Mouse (Mus musculus): ENCODE results near the gene Fgfr2. TPM values are rescaled to one million over a fixed set of nuclear protein-coding genes. Genes with fewer than 3 reads are reported as not detected.
A peak's percentile ranks its signal among the peaks of the same experiment; 100 is the strongest.

Gene Fgfr2
- total RNA-seq, 2 experiments from 2014 or later = 1.5 to 1.7 TPM

GRCm38 (mm10) chr7:133054486-133054885, 68.7 kb downstream of the Fgfr2 start:
- DNase-seq = no peak
- intact Hi-C loops (cut with DNase I) = no loop called here

- DNase-seq = no peak
- intact Hi-C loops (cut with DNase I) = no loop called here
Measured at GRCm38 (mm10) chr7:133053757-133054156, 69.4 kb downstream of the Fgfr2 start.

GRCm38 (mm10) chr7:133052819-133053218, 70.3 kb downstream of the Fgfr2 start:
- intact Hi-C loops (cut with DNase I) = no loop called here
- DNase-seq = peak; percentile 61 to 64

DNA sequence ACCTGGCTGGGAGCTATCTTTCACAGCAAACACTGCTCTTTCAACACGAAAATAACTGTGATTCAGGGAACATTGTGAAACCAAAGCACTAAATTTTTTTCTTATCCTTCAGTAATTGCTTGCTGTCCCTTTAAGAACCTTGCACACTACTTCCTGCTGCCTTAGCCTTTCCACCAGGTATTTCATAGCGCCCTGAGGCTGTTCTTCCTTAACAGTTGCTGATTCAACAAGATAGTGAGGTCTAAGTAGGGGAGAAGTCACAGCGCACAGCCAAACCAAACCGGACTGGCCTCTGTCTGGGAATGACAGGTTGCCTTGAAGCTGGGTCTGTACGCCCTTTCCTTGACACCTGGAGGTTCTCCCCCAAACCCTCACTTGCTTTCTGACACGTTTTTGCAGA, 72.5 kb downstream of the Fgfr2 start:
- DNase-seq = no peak
- intact Hi-C loops (cut with DNase I) = no loop called here

- no peak for DNase-seq
- intact Hi-C loops (cut with DNase I) = no loop called here
Measured at GRCm38 (mm10) chr7:133048085-133048630, 75.0 kb downstream of the Fgfr2 start.

DNA sequence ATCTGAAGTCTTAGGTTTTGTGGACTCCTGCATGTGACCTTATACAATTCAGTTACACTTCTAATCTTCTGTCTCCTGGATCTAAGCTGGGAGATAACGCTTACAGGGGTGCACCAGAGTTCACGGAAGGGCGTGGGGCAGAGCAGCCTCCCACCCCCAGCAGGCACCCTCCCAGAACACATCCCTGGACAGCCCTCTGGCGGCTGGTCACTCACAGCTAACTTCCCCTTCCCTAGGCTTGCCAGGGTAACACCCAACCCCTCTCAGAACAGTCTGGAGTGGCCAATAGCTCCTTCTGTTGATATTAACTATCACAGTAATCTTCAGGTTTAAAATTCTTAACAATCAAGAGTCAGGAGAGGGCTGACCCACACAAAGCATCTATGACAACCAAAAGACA, 75.9 kb downstream of the Fgfr2 start:
- intact Hi-C loops (cut with DNase I) = no loop called here
- peak in 1 of 2 experiments; percentile 49 for DNase-seq

DNA sequence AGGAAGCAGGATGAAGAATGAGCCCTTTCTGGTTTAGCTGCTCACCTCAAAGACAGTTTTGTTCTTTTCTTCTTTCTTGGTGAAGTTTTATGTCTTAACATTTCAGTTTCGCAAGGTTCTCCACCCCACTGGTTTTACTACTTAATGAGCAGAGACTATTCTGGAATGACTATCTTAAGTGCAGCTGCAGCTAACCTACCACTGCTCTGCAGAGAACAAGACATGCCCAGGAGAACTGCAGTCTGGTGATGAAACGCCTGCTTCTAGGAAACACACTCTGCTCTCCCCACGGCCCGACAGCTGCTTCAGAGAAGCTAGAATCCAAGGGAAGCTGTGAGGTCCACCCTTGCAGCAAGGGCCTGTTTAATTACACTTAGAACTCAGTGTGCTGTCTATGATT, 78.4 kb downstream of the Fgfr2 start:
- intact Hi-C loops (cut with DNase I) = no loop called here
- no peak for DNase-seq

- no peak for DNase-seq
- intact Hi-C loops (cut with DNase I) = no loop called here
Measured at GRCm38 (mm10) chr7:133041784-133042183, 81.4 kb downstream of the Fgfr2 start.

DNA sequence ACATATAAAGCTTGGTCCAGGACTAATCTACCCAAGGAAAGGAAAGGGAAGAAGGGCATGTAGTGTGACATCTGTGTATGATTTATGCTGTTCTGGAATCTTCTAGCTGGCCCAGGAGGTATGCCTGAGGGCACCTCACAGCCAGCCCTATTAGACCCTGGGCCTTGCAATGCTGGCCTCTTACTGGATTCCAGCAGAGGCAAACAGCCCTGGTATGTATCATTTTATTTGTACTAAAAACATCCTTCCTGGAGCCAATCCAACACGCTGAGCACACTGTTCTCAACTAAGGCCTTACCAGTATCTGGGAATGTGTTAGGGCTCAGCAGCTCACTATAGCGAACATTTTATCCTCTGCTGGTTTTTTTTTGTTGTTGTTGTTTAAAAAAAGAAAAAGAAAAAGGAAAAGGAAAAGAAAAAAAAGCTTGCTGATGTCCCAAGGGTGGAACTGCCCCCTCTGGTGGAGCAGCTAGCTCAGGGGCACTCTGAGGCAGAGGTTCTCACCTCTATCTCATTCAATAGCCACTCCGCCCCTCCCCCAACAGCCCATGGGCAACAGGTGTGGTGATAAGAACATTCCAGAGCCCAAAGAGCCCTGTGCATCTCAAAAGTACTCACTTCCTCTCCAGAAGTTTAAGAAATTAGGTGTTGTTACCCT, 82.3 kb downstream of the Fgfr2 start:
- intact Hi-C loops (cut with DNase I) = no loop called here
- DNase-seq = no peak

- intact Hi-C loops (cut with DNase I) = no loop called here
- DNase-seq = no peak
Measured at GRCm38 (mm10) chr7:133039556-133040255, 83.4 kb downstream of the Fgfr2 start.

DNA sequence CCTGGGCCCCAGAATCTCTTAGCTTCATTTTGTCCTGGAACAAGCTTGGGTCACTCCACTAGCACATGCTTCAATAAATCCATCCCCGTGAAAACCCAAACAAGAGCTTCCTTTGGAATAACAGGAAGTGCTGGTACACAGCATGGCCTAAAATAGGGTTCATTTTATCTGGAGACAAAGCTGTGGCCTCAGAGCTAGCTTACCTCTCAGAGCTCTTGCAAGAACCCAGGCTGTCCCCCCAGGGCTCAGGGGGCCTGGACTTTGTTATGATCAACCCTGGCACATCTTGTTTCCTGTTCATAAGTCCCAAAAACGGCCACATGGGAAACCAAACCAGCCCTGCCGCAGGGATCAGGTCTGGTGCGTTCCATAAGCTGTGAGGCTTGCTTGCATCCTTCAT, 85.5 kb downstream of the Fgfr2 start:
- intact Hi-C loops (cut with DNase I) = no loop called here
- DNase-seq = no peak

DNA sequence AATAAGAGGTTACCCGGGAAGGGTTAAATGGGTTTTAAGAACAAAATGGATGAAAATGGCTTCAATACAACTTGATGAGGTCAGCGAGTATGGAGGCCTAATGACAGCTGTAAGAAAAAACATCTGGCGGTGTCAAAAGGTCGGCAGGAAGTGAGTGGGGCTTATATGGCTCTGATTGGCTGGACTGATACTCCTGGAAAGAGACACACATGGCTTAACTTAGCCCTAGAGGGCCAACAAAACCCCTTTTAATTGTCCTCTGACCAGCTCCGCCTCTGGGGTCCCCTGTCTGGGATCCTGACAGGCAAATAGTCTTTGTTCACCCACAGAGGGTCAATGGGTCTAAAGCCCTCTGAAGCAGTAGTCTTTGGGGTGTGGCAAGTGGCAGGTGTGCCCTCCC, 85.9 kb downstream of the Fgfr2 start:
- DNase-seq = no peak
- intact Hi-C loops (cut with DNase I) = no loop called here

DNA sequence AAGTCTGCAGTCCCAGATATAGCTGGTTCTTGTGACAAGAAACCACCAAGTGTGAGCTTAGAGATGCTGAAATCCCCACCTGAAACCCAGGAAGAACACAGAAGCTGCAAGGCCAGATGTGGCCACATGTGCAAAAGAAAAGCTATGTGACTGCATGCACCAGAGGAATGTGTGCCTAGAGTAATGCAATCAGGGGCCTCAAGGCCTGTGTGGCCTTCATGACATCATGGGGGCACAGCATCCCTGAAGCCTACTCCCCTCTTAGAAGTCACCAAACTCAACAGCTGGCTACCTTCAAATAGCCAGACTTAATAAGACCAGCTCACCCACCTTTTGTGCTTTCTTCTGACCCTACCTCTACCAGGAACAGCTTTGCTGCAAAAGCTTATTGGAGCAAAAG, 87.2 kb downstream of the Fgfr2 start:
- intact Hi-C loops (cut with DNase I) = no loop called here
- no peak for DNase-seq

- intact Hi-C loops (cut with DNase I) = loop anchor here (2.0 to 5.0 kb wide), 7 partner anchors 35 to 605 kb away; partner anchors contain the start of genes Edrf1 and Fgfr2
- peak; percentile 70 to 71 for DNase-seq
Measured at GRCm38 (mm10) chr7:133032589-133033203, 90.5 kb downstream of the Fgfr2 start.

DNA sequence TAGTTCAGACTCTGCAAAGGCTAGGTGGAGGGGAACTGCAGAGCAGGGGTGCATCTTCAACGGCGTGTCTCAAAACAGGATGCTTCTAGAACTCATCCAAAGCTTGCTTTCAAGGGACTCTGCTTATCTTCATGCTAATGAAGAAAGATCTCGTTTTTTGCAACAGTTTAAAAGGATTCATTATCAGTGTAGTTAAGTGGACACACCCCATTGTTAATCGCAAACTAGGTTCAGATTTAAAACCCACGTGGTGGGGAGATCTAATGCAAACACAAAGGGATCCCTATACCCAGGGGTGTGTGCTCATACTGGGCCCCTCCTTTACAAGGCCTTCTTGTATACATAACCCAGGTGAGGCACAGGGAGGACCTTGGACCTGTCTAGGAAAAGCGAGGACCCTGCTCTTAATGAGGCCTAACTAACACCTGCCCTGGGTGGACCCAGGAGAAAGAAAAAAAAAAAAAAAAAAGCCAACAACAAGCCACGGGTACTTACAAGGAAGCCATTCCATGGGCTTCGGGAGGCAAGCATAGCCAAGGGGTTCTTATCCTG, 93.6 kb downstream of the Fgfr2 start:
- no peak for DNase-seq
- intact Hi-C loops (cut with DNase I) = loop anchor here (5.0 kb wide), 5 partner anchors 38 to 608 kb away; partner anchors contain the start of gene Edrf1

- intact Hi-C loops (cut with DNase I) = no loop called here
- DNase-seq = no peak
Measured at GRCm38 (mm10) chr7:133029004-133029403, 94.1 kb downstream of the Fgfr2 start.

- intact Hi-C loops (cut with DNase I) = no loop called here
- DNase-seq = no peak
Measured at GRCm38 (mm10) chr7:133027930-133028329, 95.2 kb downstream of the Fgfr2 start.

DNA sequence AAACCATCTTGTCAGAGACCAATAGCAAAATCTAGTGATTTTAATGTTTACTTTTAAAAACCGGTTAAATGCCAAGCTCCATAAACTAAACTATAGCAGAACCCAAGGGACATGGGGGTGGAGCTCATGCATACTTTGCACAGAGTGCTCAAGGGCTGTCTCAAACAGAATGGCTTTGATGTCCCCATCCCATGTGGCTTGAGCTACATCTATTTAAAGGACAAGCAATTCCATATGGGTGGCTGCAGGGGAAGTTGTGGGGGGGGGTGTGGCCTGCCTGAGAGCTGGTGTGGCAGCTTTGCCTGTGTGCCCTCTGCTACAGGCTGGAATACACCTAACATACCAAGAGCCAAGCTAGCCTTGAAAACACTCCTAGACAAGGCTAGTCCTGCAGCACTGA, 98.5 kb downstream of the Fgfr2 start:
- DNase-seq = no peak
- intact Hi-C loops (cut with DNase I) = no loop called here

- DNase-seq = no peak
- intact Hi-C loops (cut with DNase I) = no loop called here
Measured at GRCm38 (mm10) chr7:133019481-133020020, 103.6 kb downstream of the Fgfr2 start.

DNA sequence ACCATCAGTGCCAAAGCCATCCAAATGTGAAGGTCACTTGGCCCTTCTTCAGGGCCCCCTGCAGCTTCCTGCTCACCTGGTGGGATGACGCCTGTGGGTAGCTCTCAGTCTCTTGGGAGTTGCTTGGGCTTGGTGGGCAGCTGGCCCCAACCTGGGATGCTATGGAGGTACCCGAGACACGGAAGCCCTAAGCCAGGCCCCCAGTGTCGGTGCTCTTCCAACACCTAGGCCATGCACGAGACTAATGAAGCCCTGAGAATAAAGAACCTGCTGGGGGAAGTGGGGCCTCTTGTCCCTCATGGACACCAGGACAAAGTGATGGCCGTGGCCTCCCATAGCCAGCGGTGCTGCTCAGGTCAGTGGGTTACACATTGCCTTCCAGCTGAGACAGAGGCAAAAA, 104.2 kb downstream of the Fgfr2 start:
- DNase-seq = no peak
- intact Hi-C loops (cut with DNase I) = no loop called here
